Mouse (Mus musculus): ENCODE data around the gene Oxld1. TPM values are rescaled to one million over a fixed set of nuclear protein-coding genes. Genes with fewer than 3 reads are reported as not detected.

Gene Oxld1
- polyA plus RNA-seq, 1 experiment from 2014 or later = 12.2 TPM

GRCm38 (mm10) chr11:120498226-120498625 is 40.4 kb upstream of the Oxld1 start:
- Histone ChIP-seq H3K4me1 (ENCODE audit: control insufficient read depth, insufficient read depth, low read length) (no peaks in the 10 kb centered on the region; the same call in none of the 2 replicates), H3K9me3 (replicated peaks; ENCODE audit: control insufficient read depth, low read length) (no peaks in the 10 kb centered on the region), H3K27me3 (ENCODE audit: control insufficient read depth, insufficient read depth, low read length) (no peaks in the 10 kb centered on the region), H3K4me3 (ENCODE audit: low read depth, low read length) (no peak overlapping the region), H3K9ac (replicated peaks; ENCODE audit: low read length) (no peak overlapping the region), H3K36me3 (replicated peaks; ENCODE audit: control insufficient read depth, insufficient read depth, low read depth, low read length) (peaks cover 6% of the 10 kb centered on the region; the same call in 1 of the 2 replicates), H3K27ac (replicated peaks; ENCODE audit: low read depth, low read length) (no peak overlapping the region), H3K4me2 (ENCODE audit: low read depth, low read length) (no peak overlapping the region)
- no peak for ATAC-seq (replicated peaks; ENCODE audit: insufficient number of reproducible peaks, low FRiP score, low TSS enrichment, low read depth)
- DNase-seq (ENCODE audit: low spot score) = no peak
- WGBS = 97% methylated on average over 12 of the region's 12 CpGs

- no peak overlapping the region for H3K4me2 ChIP-seq (ENCODE audit: low read depth, low read length)
- peaks cover 3% of the 10 kb centered on the region for H3K4me1 ChIP-seq (ENCODE audit: control insufficient read depth, insufficient read depth, low read length)
- H3K27ac ChIP-seq (replicated peaks; ENCODE audit: low read depth, low read length) = no peak overlapping the region
- peaks cover 6% of the 10 kb centered on the region; the same call in 1 of the 2 replicates for H3K36me3 ChIP-seq (replicated peaks; ENCODE audit: control insufficient read depth, insufficient read depth, low read depth, low read length)
- no peak overlapping the region for H3K9ac ChIP-seq (replicated peaks; ENCODE audit: low read length)
- no peak overlapping the region for H3K4me3 ChIP-seq (ENCODE audit: low read depth, low read length)
- ATAC-seq (replicated peaks; ENCODE audit: insufficient number of reproducible peaks, low FRiP score, low TSS enrichment, low read depth) (no peak), DNase-seq (ENCODE audit: low spot score) (no peak)
- no peaks in the 10 kb centered on the region for H3K27me3 ChIP-seq (ENCODE audit: control insufficient read depth, insufficient read depth, low read length)
- 84% methylated on average over 3 of the region's 3 CpGs for WGBS
- no peaks in the 10 kb centered on the region for H3K9me3 ChIP-seq (replicated peaks; ENCODE audit: control insufficient read depth, low read length)
These were observed 39.6 kb upstream of the Oxld1 start for GRCm38 (mm10) chr11:120497436-120497835.

GRCm38 (mm10) chr11:120493911-120494310 is 36.0 kb upstream of the Oxld1 start:
- Histone ChIP-seq H3K4me2 (ENCODE audit: low read depth, low read length) (no peak overlapping the region), H3K27ac (replicated peaks; ENCODE audit: low read depth, low read length) (no peak overlapping the region), H3K9me3 (replicated peaks; ENCODE audit: control insufficient read depth, low read length) (no peaks in the 10 kb centered on the region), H3K9ac (replicated peaks; ENCODE audit: low read length) (no peak overlapping the region; the same call in 1 of the 2 replicates), H3K27me3 (ENCODE audit: control insufficient read depth, insufficient read depth, low read length) (no peaks in the 10 kb centered on the region), H3K36me3 (replicated peaks; ENCODE audit: control insufficient read depth, insufficient read depth, low read depth, low read length) (peaks cover 6% of the 10 kb centered on the region; the same call in 1 of the 2 replicates), H3K4me1 (ENCODE audit: control insufficient read depth, insufficient read depth, low read length) (peaks cover 3% of the 10 kb centered on the region), H3K4me3 (ENCODE audit: low read depth, low read length) (no peak overlapping the region)
- DNase-seq (ENCODE audit: low spot score) (no peak), ATAC-seq (replicated peaks; ENCODE audit: insufficient number of reproducible peaks, low FRiP score, low TSS enrichment, low read depth) (no peak)
- WGBS = 79% methylated on average over 3 of the region's 3 CpGs

GRCm38 (mm10) chr11:120493351-120493750 is 35.5 kb upstream of the Oxld1 start:
- no peak for ATAC-seq (replicated peaks; ENCODE audit: insufficient number of reproducible peaks, low FRiP score, low TSS enrichment, low read depth)
- H3K36me3 ChIP-seq (replicated peaks; ENCODE audit: control insufficient read depth, insufficient read depth, low read depth, low read length) = peaks cover 5% of the 10 kb centered on the region; the same call in 1 of the 2 replicates

GRCm38 (mm10) chr11:120492878-120493203 is 35.0 kb upstream of the Oxld1 start:
- Histone ChIP-seq H3K4me2 (ENCODE audit: low read depth, low read length) (peak overlapping the region; percentile 88), H3K4me1 (ENCODE audit: control insufficient read depth, insufficient read depth, low read length) (peaks cover 3% of the 10 kb centered on the region), H3K9me3 (replicated peaks; ENCODE audit: control insufficient read depth, low read length) (no peaks in the 10 kb centered on the region), H3K9ac (replicated peaks; ENCODE audit: low read length) (peak overlapping the region; percentile 51), H3K4me3 (ENCODE audit: low read depth, low read length) (peak overlapping the region; percentile 94), H3K36me3 (replicated peaks; ENCODE audit: control insufficient read depth, insufficient read depth, low read depth, low read length) (peaks cover 5% of the 10 kb centered on the region; the same call in 1 of the 2 replicates), H3K27me3 (ENCODE audit: control insufficient read depth, insufficient read depth, low read length) (no peaks in the 10 kb centered on the region), H3K27ac (replicated peaks; ENCODE audit: low read depth, low read length) (0 out of 2 replicates have a peak overlapping the region, but pooled peaks have one; percentile 41)
- no peak for DNase-seq (ENCODE audit: low spot score)
- no peak for ATAC-seq (replicated peaks; ENCODE audit: insufficient number of reproducible peaks, low FRiP score, low TSS enrichment, low read depth)
- 26% methylated on average over 3 of the region's 3 CpGs for WGBS

More at GRCm38 (mm10) chr11:120493351-120493750, 35.5 kb upstream of the Oxld1 start:
- Histone ChIP-seq H3K27me3 (ENCODE audit: control insufficient read depth, insufficient read depth, low read length) (no peaks in the 10 kb centered on the region), H3K9ac (replicated peaks; ENCODE audit: low read length) (peak overlapping the region; percentile 51), H3K27ac (replicated peaks; ENCODE audit: low read depth, low read length) (no peak overlapping the region), H3K4me3 (ENCODE audit: low read depth, low read length) (peak overlapping the region; percentile 94; the same call in 1 of the 2 replicates), H3K4me1 (ENCODE audit: control insufficient read depth, insufficient read depth, low read length) (peaks cover 3% of the 10 kb centered on the region), H3K4me2 (ENCODE audit: low read depth, low read length) (peak overlapping the region; percentile 88), H3K9me3 (replicated peaks; ENCODE audit: control insufficient read depth, low read length) (no peaks in the 10 kb centered on the region)
- DNase-seq (ENCODE audit: low spot score) = no peak
- 59% methylated on average over 3 of the region's 3 CpGs for WGBS

- ATAC-seq (replicated peaks; ENCODE audit: insufficient number of reproducible peaks, low FRiP score, low TSS enrichment, low read depth) (peak; percentile 14; the same call in 1 of the 2 replicates), DNase-seq (ENCODE audit: low spot score) (peak; percentile 62)
- Histone ChIP-seq H3K36me3 (replicated peaks; ENCODE audit: control insufficient read depth, insufficient read depth, low read depth, low read length) (peaks cover 4% of the 10 kb centered on the region; the same call in 1 of the 2 replicates), H3K9ac (replicated peaks; ENCODE audit: low read length) (peak overlapping the region; percentile 83), H3K4me1 (ENCODE audit: control insufficient read depth, insufficient read depth, low read length) (peaks cover 3% of the 10 kb centered on the region), H3K27ac (replicated peaks; ENCODE audit: low read depth, low read length) (peak overlapping the region; percentile 72), H3K9me3 (replicated peaks; ENCODE audit: control insufficient read depth, low read length) (no peaks in the 10 kb centered on the region), H3K4me2 (ENCODE audit: low read depth, low read length) (peak overlapping the region; percentile 88), H3K27me3 (ENCODE audit: control insufficient read depth, insufficient read depth, low read length) (no peaks in the 10 kb centered on the region), H3K4me3 (ENCODE audit: low read depth, low read length) (peak overlapping the region; percentile 94)
- WGBS = under 1% methylated on average over 48 of the region's 48 CpGs
These were observed 34.4 kb upstream of the Oxld1 start for GRCm38 (mm10) chr11:120492024-120492877.

GRCm38 (mm10) chr11:120491317-120492023 is 33.6 kb upstream of the Oxld1 start, which contains the start of gene Slc25a10:
Slc25a10 (plus strand) TSS chr11:120491840.
- DNase-seq (ENCODE audit: low spot score) = peak; percentile 95
- peak within 1 kb of the TSS; percentile 72 for H3K27ac ChIP-seq (replicated peaks; ENCODE audit: low read depth, low read length)
- peak; percentile 80 for ATAC-seq (replicated peaks; ENCODE audit: insufficient number of reproducible peaks, low FRiP score, low TSS enrichment, low read depth)
- WGBS = under 1% methylated on average over 35 of the region's 35 CpGs
- H3K27me3 ChIP-seq (ENCODE audit: control insufficient read depth, insufficient read depth, low read length) = no peaks in the 10 kb centered on the region
- peaks cover 3% of the 10 kb centered on the region for H3K4me1 ChIP-seq (ENCODE audit: control insufficient read depth, insufficient read depth, low read length)
- peaks cover 7% of the 10 kb centered on the region; the same call in 1 of the 2 replicates for H3K36me3 ChIP-seq (replicated peaks; ENCODE audit: control insufficient read depth, insufficient read depth, low read depth, low read length)
- peak within 1 kb of the TSS; percentile 83 for H3K9ac ChIP-seq (replicated peaks; ENCODE audit: low read length)
- peak within 1 kb of the TSS; percentile 94 for H3K4me3 ChIP-seq (ENCODE audit: low read depth, low read length)
- no peaks in the 10 kb centered on the region for H3K9me3 ChIP-seq (replicated peaks; ENCODE audit: control insufficient read depth, low read length)
- H3K4me2 ChIP-seq (ENCODE audit: low read depth, low read length) = peak within 1 kb of the TSS; percentile 88

Data from embryonic facial prominence, embryonic 11.5 days (tissue).